Mouse (Mus musculus): ENCODE results near the gene Vmn2r24.
"Not testable (repeated sequence)": the region's sequence is repeated elsewhere in the genome, so short reads cannot be mapped to it uniquely, and the experiment has no call there.

- not testable (repeated sequence) for TF ChIP-seq EP300, CTCF (IDR thresholded peaks at IDR 0.05; ENCODE audit: low read depth)
Observed at GRCm38 (mm10) chr6:123810291-123810690, 31.6 kb downstream of the Vmn2r24 start.

Data from heart, postnatal 0 days (tissue).